Mouse (Mus musculus): ENCODE results near the gene Clip2.

- TF ChIP-seq TBP (IDR thresholded peaks at IDR 0.05; ENCODE audit: low read depth, low read length) (no peak), ZNF384 (IDR thresholded peaks at IDR 0.05; ENCODE audit: low read depth, low read length) (no peak), CTCF (IDR thresholded peaks at IDR 0.05 in 2 of 3, conservative IDR thresholded peaks at IDR 0.05 in 1 of 3; ENCODE audit: control insufficient read depth in 1 of 3, insufficient read depth in 1 of 3, low read depth in 2 of 3, low read length in 3 of 3, poor library complexity in 1 of 3, severe bottlenecking in 1 of 3) (no peak), POLR2A (IDR thresholded peaks at IDR 0.05; ENCODE audit: control insufficient read depth in 1 of 2, insufficient read depth in 1 of 2, low read depth in 1 of 2, low read length in 2 of 2, poor library complexity in 1 of 2) (no peak), USF1 (IDR thresholded peaks at IDR 0.05; ENCODE audit: low read depth, low read length) (no peak), ZC3H11A (IDR thresholded peaks at IDR 0.05; ENCODE audit: low read depth, low read length) (no peak), EP300 (IDR thresholded peaks at IDR 0.05; ENCODE audit: low read depth in 1 of 2, low read length in 2 of 2) (no peak), MAFK (IDR thresholded peaks at IDR 0.05; ENCODE audit: borderline replicate concordance, low read depth, low read length) (no peak)
Measured at GRCm38 (mm10) chr5:134546790-134547189, 5.4 kb downstream of the Clip2 start.

Measured in MEL (cell line).